Mouse (Mus musculus) bone marrow, adult 2 months (tissue): ENCODE measurements around the gene Map3k12.

Experiments used
- CTCF ChIP-seq: fragments of 200-500 bp; IDR thresholded peaks from 2 replicates; pipeline ENCODE4 v1.5.1; 2011; ENCODE audit warnings: low read length, control low read depth; ENCODE audit not compliant: control insufficient read depth, insufficient read depth
- POLR2A ChIP-seq: fragments of 200-500 bp; IDR thresholded peaks from 2 replicates; pipeline ENCODE4 v1.6.1; 2011; ENCODE audit warnings: low read depth, mild to moderate bottlenecking, control low read depth, low read length, borderline replicate concordance; ENCODE audit not compliant: control insufficient read depth

DNA sequence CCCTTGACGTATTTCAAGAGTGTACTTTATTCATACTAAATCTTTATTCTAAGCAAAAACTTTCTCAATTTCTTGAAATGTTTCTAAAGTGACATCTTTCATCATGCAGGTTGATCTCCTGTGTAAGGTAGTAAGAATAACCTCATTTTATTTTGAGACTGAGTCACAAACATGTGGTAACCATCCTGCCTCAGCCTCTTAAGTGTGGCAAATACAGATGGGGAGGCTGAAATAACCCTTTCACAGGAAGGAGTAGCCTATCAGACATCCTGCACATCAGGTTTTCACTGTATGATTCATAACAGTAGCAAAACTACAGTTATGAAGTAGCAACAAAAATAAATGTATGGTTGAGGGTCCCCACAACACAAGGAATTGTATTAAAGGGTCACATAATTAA, 38.7 kb upstream of the Map3k12 start:
- TF ChIP-seq POLR2A (no peak), CTCF (no peak)
